ENCODE assay signal across 11 mouse cellular contexts in the genomic region with DNA sequence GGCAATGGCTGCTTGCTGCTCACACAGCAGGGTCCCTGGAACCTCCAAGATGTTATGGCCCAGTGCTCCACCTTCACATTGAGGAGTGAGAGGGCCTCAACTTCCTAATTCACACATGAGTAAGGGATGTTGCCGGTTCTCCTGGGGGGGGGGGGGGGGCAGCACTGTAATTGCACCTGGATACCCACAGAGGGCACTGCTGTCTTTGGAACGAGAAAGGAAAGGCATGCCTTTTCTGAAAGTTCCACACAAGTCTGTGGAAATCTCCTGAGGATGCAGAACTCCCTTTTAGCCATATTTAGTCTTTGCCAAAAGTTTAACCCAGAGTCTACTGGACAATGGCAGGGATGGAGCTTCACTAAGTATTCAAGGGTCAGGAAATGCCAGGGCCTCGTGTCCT. TPM values are rescaled to one million over a fixed set of nuclear protein-coding genes. Genes with fewer than 3 reads are reported as not detected.
DNase-seq lines count a peak whose midpoint lies in the region; ATAC-seq and TF ChIP-seq lines count a peak whose summit lies in the region.
"Had no signal": no experiment of that assay in that cellular context is flagged by ENCODE, and none has a peak within 500 bp of the region (broad histone marks: within the 10 kb centered on the region; RNA-seq: fewer than 3 reads in every experiment).

No protein-coding gene starts in this region.

- peak; percentile 59 for DNase-seq in forebrain, postnatal 0 days
- DNase-seq in liver, adult 2 months (ENCODE audit: extremely low read depth, low read depth, low spot score), result no peak
- DNase-seq in liver, embryonic 11.5 days (ENCODE audit: low spot score), result no peak
- DNase-seq in Muller cell, postnatal 12 days (ENCODE audit: inconsistent ontology term), result peak; percentile 64
- DNase-seq in induced T-regulatory cell, adult 2 months (ENCODE audit: low read depth), result peak; percentile 11
- DNase-seq in left cerebral cortex, adult 18-20 months (ENCODE audit: low spot score in 2 of 2), result no peak
- DNase-seq: cerebellum, adult 11 months had no signal

- H3K27me3 ChIP-seq in forebrain, postnatal 0 days (ENCODE audit: insufficient read depth, low read length), result no peaks in the 10 kb centered on the region
- no peaks in the 10 kb centered on the region for H3K27me3 ChIP-seq in forebrain, embryonic 16.5 days (replicated peaks; ENCODE audit: control insufficient read depth, insufficient read depth, low read length)
- no peaks in the 10 kb centered on the region for H3K27me3 ChIP-seq in liver, adult 2 months (ENCODE audit: control insufficient read depth, insufficient read depth, low read length)
- no peaks in the 10 kb centered on the region for H3K27me3 ChIP-seq in liver, embryonic 11.5 days (replicated peaks; ENCODE audit: control insufficient read depth, insufficient read depth, low read length)
- H3K27me3 ChIP-seq: midbrain, embryonic 13.5 days had no signal

- no peak overlapping the region for H3K27ac ChIP-seq in forebrain, postnatal 0 days (ENCODE audit: low read depth, low read length)
- H3K27ac ChIP-seq in forebrain, embryonic 16.5 days (ENCODE audit: low read length), result no peak overlapping the region
- H3K27ac ChIP-seq in liver, adult 2 months (replicated peaks; ENCODE audit: insufficient read depth, low read depth, low read length), result no peak overlapping the region
- H3K27ac ChIP-seq in liver, embryonic 11.5 days (ENCODE audit: low read depth, low read length), result no peak overlapping the region
- H3K27ac ChIP-seq: midbrain, embryonic 13.5 days had no signal

- H3K4me1 ChIP-seq in forebrain, postnatal 0 days (ENCODE audit: insufficient read depth), result no peaks in the 10 kb centered on the region
- H3K4me1 ChIP-seq in forebrain, embryonic 16.5 days (replicated peaks; ENCODE audit: control insufficient read depth, insufficient read depth, low read length), result peaks cover 5% of the 10 kb centered on the region; the same call in 1 of the 2 replicates
- peaks cover 5% of the 10 kb centered on the region; the same call in 1 of the 2 replicates for H3K4me1 ChIP-seq in liver, adult 2 months (ENCODE audit: control insufficient read depth, insufficient read depth, low read length)
- H3K4me1 ChIP-seq in liver, embryonic 11.5 days (replicated peaks; ENCODE audit: control insufficient read depth, insufficient read depth, low read length), result peaks cover 13% of the 10 kb centered on the region

- no peaks in the 10 kb centered on the region for H3K79me2 ChIP-seq in liver, adult 2 months (ENCODE audit: control insufficient read depth, insufficient read depth, low read length)

- TF ChIP-seq CTCF in forebrain, postnatal 0 days (IDR thresholded peaks at IDR 0.05; ENCODE audit: low read depth), result peak; percentile 85
- TF ChIP-seq CTCF in liver, adult 2 months (IDR thresholded peaks at IDR 0.05; ENCODE audit: low read depth, low read length), result peak; percentile 43

- ATAC-seq in forebrain, postnatal 0 days, result 0 out of 2 replicates have a peak, but pooled peaks have one; percentile 40
- no peak for ATAC-seq in forebrain, embryonic 16.5 days
- ATAC-seq in liver, embryonic 11.5 days (replicated peaks; ENCODE audit: low FRiP score), result no peak
- no peak for ATAC-seq in CD4-positive, CD25-positive, alpha-beta regulatory T cell, adult 4 months
- ATAC-seq: midbrain, embryonic 13.5 days had no signal

- no peak for TF ChIP-seq POLR2A in liver, adult 2 months (IDR thresholded peaks at IDR 0.05; ENCODE audit: extremely low read depth, insufficient read depth, low read length)

- no peaks in the 10 kb centered on the region for H3K9me3 ChIP-seq in forebrain, postnatal 0 days (ENCODE audit: low read length)
- H3K9me3 ChIP-seq in forebrain, embryonic 16.5 days (ENCODE audit: control insufficient read depth, low read length), result no peaks in the 10 kb centered on the region
- no peaks in the 10 kb centered on the region for H3K9me3 ChIP-seq in liver, embryonic 11.5 days (ENCODE audit: control insufficient read depth, low read length)
- H3K9me3 ChIP-seq: midbrain, embryonic 13.5 days had no signal

- no peak overlapping the region for H3K4me3 ChIP-seq in forebrain, postnatal 0 days (ENCODE audit: low read depth, low read length)
- H3K4me3 ChIP-seq in forebrain, embryonic 16.5 days (replicated peaks; ENCODE audit: low read length), result no peak overlapping the region
- H3K4me3 ChIP-seq in liver, adult 2 months (ENCODE audit: insufficient read depth, low read depth, low read length), result no peak overlapping the region
- H3K4me3 ChIP-seq in liver, embryonic 11.5 days (ENCODE audit: low read depth, low read length), result no peak overlapping the region
- H3K4me3 ChIP-seq: midbrain, embryonic 13.5 days had no signal

- no peaks in the 10 kb centered on the region for H3K36me3 ChIP-seq in forebrain, postnatal 0 days (ENCODE audit: insufficient read depth)
- no peaks in the 10 kb centered on the region for H3K36me3 ChIP-seq in forebrain, embryonic 16.5 days (ENCODE audit: control insufficient read depth, insufficient read depth)
- no peaks in the 10 kb centered on the region for H3K36me3 ChIP-seq in liver, adult 2 months (ENCODE audit: control insufficient read depth, insufficient read depth, low read length)
- H3K36me3 ChIP-seq in liver, embryonic 11.5 days (ENCODE audit: control insufficient read depth, insufficient read depth, low read length), result no peaks in the 10 kb centered on the region

- H3K9ac ChIP-seq in forebrain, postnatal 0 days, result no peak overlapping the region
- H3K9ac ChIP-seq in forebrain, embryonic 16.5 days (replicated peaks; ENCODE audit: low read depth, low read length), result no peak overlapping the region
- H3K9ac ChIP-seq in liver, adult 2 months (ENCODE audit: low read depth, low read length), result no peak overlapping the region
- no peak overlapping the region for H3K9ac ChIP-seq in liver, embryonic 11.5 days (ENCODE audit: low read depth, low read length)

- 41% methylated on average over 3 of the region's 3 CpGs for WGBS in forebrain, postnatal 0 days
- 51% methylated on average over 3 of the region's 3 CpGs for WGBS in forebrain, embryonic 16.5 days
- 29% methylated on average over 3 of the region's 3 CpGs for WGBS in liver, adult 2 months
- WGBS in liver, embryonic 11.5 days, result 25% methylated on average over 3 of the region's 3 CpGs

- no peak overlapping the region for H3K4me2 ChIP-seq in forebrain, postnatal 0 days (ENCODE audit: low read depth)
- no peak overlapping the region for H3K4me2 ChIP-seq in forebrain, embryonic 16.5 days (ENCODE audit: low read length)
- H3K4me2 ChIP-seq in liver, embryonic 11.5 days, result no peak overlapping the region
- H3K4me2 ChIP-seq: midbrain, embryonic 13.5 days had no signal

RNA-seq across cellular contexts. Expression of gene Itga9, which starts 17.2 kb away (rescaled TPM):
- 2.6 and 3.3 TPM in 2 replicates for total RNA-seq in forebrain, postnatal 0 days (2014; rRNA removed)
- polyA plus RNA-seq in forebrain, postnatal 0 days (2015; fragmentation: Nextera tagmentation; extraction: Ambion mirVana), result 0.57 and 0.99 TPM in 2 replicates
- 0.73 and 1.2 TPM in 2 replicates for polyA plus RNA-seq in forebrain, embryonic 16.5 days (2015; fragmentation: Nextera tagmentation; extraction: Ambion mirVana)
- 15.8 and 16.1 TPM in 2 replicates for total RNA-seq in liver, adult 2 months (2014; rRNA removed)
- polyA plus RNA-seq in liver, adult 2 months (2012; rRNA removed), result 5.0 and 9.1 TPM in 2 replicates
- 6.2 and 7.0 TPM in 2 replicates for polyA plus RNA-seq in liver, embryonic 11.5 days (2014; fragmentation: Nextera tagmentation; extraction: Ambion mirVana)
- 1 to 10 TPM; 5.6 to 7.5 TPM for total RNA-seq in left cerebral cortex, adult 18-20 months (2021)
- polyA plus RNA-seq in CD4-positive, CD25-positive, alpha-beta regulatory T cell, adult 4 months (2017; shearing (Covaris generic)), result 1 to 10 TPM in 1 of 2 experiments, under 1 TPM in 1; 0.41 to 1.0 TPM
- polyA plus RNA-seq: G1E had no signal

Comparison
In these comparisons a context has a peak if more than half of its experiments do, and no peak if none do; other contexts are left out.
1. DNase-seq: peak in forebrain, postnatal 0 days (single experiment), Muller cell, postnatal 12 days (single experiment) and induced T-regulatory cell, adult 2 months (single experiment); none in liver, adult 2 months (single experiment), liver, embryonic 11.5 days (single experiment) and left cerebral cortex, adult 18-20 months (0 of 2).